Mouse (Mus musculus): ENCODE measurements around the gene Spata5. TPM values are rescaled to one million over a fixed set of nuclear protein-coding genes. Genes with fewer than 3 reads are reported as not detected.
"Not testable (repeated sequence)": the region's sequence is repeated elsewhere in the genome, so short reads cannot be mapped to it uniquely, and the experiment has no call there.

Gene Spata5
- polyA plus RNA-seq, 1 experiment from 2014 or later, result 43.9 TPM

DNA sequence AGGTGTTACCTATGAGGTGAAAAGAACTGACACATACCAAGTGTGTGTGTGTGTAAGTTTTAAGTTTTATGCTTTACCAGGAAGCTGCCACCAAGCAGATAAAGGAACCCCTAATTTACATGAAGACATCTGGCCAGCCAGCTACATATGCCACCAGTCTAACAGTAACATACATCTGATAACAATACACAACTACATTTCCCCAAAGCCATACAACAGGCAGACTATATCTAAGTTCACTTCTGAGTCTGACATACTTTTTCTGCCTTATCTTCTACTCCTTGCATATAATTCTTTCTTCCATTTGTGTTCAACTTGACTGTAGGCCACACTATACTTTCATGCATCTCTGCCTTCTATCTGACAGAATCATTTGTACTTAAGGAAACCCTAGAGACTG is 112.4 kb downstream of the Spata5 start:
- Histone ChIP-seq H3K9ac (replicated peaks) (no peak overlapping the region), H3K36me3 (0 out of 2 replicates have a peak, but pooled peaks cover 3% of the 10 kb centered on the region)
- no peak for ATAC-seq (ENCODE audit: low FRiP score, low read depth)

DNA sequence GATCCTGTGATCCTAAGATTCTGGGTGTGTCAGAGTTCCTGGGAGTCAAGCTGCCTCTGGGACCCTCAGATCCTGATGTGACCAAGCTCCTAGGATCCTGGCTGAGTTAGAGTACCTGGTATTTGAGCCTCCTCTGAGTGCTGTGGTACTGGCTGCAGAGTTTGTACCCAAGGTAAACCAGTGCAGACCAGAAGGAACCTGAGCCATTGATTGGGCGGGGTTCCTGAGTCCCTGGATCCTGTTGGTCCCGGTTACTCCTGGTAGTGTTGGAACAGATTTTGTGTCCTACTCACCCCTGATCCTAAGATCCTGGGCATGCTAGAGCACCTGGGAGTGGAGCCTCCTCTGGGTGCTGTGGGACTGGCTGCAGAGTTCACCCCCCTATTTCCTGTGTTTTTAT is 121.0 kb downstream of the Spata5 start:
- not testable (repeated sequence) for H3K4me1 ChIP-seq; H3K4me3 ChIP-seq; H3K9ac ChIP-seq (replicated peaks); H3K36me3 ChIP-seq; ATAC-seq (ENCODE audit: low FRiP score, low read depth); H3K4me2 ChIP-seq (replicated peaks); H3K27ac ChIP-seq (replicated peaks); H3K9me3 ChIP-seq; H3K27me3 ChIP-seq
- 96% methylated on average over 2 of the region's 2 CpGs for WGBS

More for the DNA sequence above, 112.4 kb downstream of the Spata5 start:
- Histone ChIP-seq H3K4me3 (no peak overlapping the region), H3K27me3 (no peaks in the 10 kb centered on the region), H3K27ac (replicated peaks) (no peak overlapping the region), H3K4me2 (replicated peaks) (no peak overlapping the region), H3K9me3 (no peaks in the 10 kb centered on the region), H3K4me1 (no peaks in the 10 kb centered on the region)

DNA sequence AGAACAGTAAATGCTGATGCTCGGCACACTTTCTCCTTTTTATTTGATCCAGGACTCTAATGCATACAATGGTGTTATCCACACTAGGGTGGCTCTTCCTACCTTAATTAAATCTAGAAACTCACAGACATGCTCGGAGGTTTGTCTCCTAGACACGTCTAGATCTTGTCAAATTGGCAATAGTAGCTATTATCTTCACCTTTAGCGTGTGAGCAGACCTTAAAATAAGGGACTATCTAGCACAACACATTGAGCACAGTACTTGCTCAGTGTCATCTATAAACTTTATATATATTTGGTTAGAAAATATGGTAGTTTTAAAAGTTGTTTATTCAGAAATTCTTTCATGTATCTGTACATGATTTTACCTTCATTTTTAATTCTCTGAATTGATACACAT is 126.7 kb downstream of the Spata5 start:
- no peaks in the 10 kb centered on the region for H3K4me1 ChIP-seq
- H3K27ac ChIP-seq (replicated peaks), result no peak overlapping the region
- H3K27me3 ChIP-seq, result no peaks in the 10 kb centered on the region
- no peak overlapping the region for H3K9ac ChIP-seq (replicated peaks)
- no peak overlapping the region for H3K4me2 ChIP-seq (replicated peaks)
- H3K4me3 ChIP-seq, result no peak overlapping the region
- H3K9me3 ChIP-seq, result no peaks in the 10 kb centered on the region
- ATAC-seq (ENCODE audit: low FRiP score, low read depth), result no peak
- WGBS, result 88% methylated on average over 4 of the region's 4 CpGs
- H3K36me3 ChIP-seq, result no peaks in the 10 kb centered on the region

DNA sequence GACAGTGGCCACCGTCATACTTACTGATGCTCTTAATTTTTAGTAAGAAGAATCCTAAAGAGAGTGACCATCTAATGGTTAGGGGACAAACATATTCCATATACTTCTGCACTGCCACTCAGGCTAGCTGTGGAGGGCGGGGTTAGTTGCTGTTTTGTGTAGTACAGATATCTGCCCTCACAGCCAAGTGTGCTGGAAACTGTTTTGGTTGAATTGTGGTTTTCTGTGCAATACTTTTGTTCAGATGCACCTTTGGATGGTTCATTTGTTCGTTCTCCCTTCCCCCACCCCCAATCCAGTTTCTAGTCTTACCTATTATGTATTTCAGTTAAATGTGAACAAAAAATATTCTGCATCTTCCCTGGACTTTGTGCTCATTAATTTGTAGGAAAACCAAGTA is 130.5 kb downstream of the Spata5 start:
- Histone ChIP-seq H3K36me3 (no peaks in the 10 kb centered on the region), H3K4me3 (no peak overlapping the region), H3K4me1 (no peaks in the 10 kb centered on the region), H3K27me3 (no peaks in the 10 kb centered on the region), H3K9me3 (no peaks in the 10 kb centered on the region), H3K9ac (replicated peaks) (no peak overlapping the region), H3K27ac (replicated peaks) (no peak overlapping the region), H3K4me2 (replicated peaks) (no peak overlapping the region)
- 88% methylated on average over 3 of the region's 3 CpGs for WGBS
- no peak for ATAC-seq (ENCODE audit: low FRiP score, low read depth)

DNA sequence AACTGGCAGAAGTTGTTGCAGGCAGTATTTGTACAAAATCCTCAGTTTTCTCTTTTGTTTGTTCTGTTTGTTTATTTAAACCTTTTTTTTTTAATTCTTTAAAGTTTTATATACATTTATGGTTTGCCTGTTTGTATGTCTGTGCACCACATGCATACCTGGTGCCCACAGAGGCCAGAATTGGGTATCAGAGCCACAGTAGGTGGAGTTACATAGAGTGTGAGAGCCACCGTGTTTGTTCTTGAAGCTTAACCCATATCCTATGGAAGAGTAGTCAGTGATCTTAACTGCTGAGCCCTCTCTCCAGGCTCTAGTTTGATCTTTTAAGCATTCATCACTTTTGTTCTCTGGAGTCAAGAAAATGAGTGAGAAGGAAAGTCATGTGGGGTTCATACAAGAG is 130.9 kb downstream of the Spata5 start:
- Histone ChIP-seq H3K27me3 (no peaks in the 10 kb centered on the region), H3K9ac (replicated peaks) (no peak overlapping the region), H3K4me3 (no peak overlapping the region), H3K9me3 (no peaks in the 10 kb centered on the region), H3K4me1 (no peaks in the 10 kb centered on the region), H3K4me2 (replicated peaks) (no peak overlapping the region), H3K36me3 (no peaks in the 10 kb centered on the region), H3K27ac (replicated peaks) (no peak overlapping the region)
- 57% methylated on average over 1 of the region's 1 CpGs for WGBS
- ATAC-seq (ENCODE audit: low FRiP score, low read depth), result no peak

DNA sequence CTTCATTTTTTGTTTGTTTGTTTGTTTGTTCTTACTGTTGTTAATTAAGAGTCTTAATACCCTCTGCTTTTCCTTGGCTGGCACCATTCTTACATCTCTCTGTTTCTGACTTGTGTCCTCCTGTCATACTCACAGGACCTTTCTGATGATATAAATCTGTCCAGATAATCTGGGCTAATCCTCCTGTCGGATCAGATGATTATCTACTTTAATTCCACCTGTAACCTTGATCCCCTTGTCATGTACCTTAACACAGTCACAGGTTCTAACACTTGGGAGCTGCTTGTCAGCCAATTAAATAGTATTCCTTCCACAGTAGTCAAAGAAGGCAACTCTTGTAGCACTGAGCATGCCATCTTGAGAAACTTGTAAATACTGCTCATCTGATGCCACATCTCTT is 131.8 kb downstream of the Spata5 start:
- Histone ChIP-seq H3K9me3 (no peaks in the 10 kb centered on the region), H3K9ac (replicated peaks) (no peak overlapping the region), H3K4me3 (no peak overlapping the region), H3K4me2 (replicated peaks) (no peak overlapping the region), H3K27me3 (no peaks in the 10 kb centered on the region), H3K27ac (replicated peaks) (no peak overlapping the region), H3K4me1 (no peaks in the 10 kb centered on the region), H3K36me3 (no peaks in the 10 kb centered on the region)
- whole genome bisulfite sequencing, result 69% methylated on average over 1 of the region's 1 CpGs
- ATAC-seq (ENCODE audit: low FRiP score, low read depth), result no peak

DNA sequence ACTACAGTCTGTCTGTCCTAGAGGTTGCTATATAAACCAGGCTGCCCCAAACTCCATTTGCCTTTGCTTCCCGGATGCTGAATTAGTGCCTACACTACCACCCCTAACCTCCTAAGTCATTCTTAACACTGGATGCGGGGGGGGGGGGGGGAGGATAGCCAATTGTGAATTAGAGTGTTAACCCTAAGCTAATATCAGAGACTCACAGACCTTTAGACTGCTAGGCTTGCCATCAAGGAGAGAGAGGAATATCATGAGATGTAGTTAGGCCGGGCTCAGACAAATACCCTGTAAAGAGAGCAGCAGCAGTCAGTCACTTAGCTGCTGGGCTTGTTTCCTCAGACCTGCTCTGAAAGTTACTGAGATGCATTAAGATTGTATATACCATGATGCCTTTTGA is 132.5 kb downstream of the Spata5 start:
- Histone ChIP-seq H3K27ac (replicated peaks) (no peak overlapping the region), H3K4me2 (replicated peaks) (no peak overlapping the region), H3K4me3 (no peak overlapping the region), H3K9ac (replicated peaks) (no peak overlapping the region), H3K4me1 (no peaks in the 10 kb centered on the region), H3K27me3 (no peaks in the 10 kb centered on the region), H3K36me3 (no peaks in the 10 kb centered on the region), H3K9me3 (no peaks in the 10 kb centered on the region)
- ATAC-seq (ENCODE audit: low FRiP score, low read depth), result no peak
- 85% methylated on average over 2 of the region's 3 CpGs for WGBS

DNA sequence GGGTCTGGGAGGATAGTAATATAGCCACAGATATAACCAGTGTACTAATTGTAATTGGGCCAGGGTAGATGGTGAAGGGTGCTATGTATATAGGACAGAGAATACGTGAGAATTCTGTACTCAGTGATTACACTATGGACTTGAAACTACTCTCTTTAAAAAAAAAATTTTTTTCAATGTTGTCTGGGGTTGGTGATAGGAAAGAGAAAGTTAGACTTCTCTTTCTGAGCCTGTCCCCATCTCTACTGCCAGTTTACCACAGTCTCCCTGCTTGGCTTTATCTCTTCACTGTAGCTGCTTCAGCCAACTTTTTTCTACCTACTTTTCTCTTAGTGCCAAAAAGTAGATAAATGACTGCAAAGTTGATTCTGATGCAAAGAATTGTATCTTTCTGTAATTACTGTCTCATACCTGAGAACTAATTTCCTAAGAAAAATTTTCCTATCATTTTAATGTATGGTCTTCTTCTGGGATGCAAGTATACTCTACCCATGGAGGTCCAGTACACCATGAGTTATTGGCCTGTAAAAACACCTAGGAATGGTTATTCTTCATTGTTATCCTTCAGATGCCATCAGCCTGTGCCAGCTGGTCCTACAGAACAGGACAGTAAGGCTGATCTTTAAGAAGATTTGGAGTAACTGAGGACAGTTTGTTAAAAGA is 133.8 kb downstream of the Spata5 start:
- 91% methylated on average over 1 of the region's 1 CpGs for WGBS
- no peak for ATAC-seq (ENCODE audit: low FRiP score, low read depth)
- H3K4me3 ChIP-seq, result no peak overlapping the region
- no peak overlapping the region for H3K9ac ChIP-seq (replicated peaks)
- no peaks in the 10 kb centered on the region for H3K36me3 ChIP-seq
- no peaks in the 10 kb centered on the region for H3K9me3 ChIP-seq
- H3K4me1 ChIP-seq, result no peaks in the 10 kb centered on the region
- H3K4me2 ChIP-seq (replicated peaks), result no peak overlapping the region
- H3K27ac ChIP-seq (replicated peaks), result no peak overlapping the region
- H3K27me3 ChIP-seq, result no peaks in the 10 kb centered on the region

DNA sequence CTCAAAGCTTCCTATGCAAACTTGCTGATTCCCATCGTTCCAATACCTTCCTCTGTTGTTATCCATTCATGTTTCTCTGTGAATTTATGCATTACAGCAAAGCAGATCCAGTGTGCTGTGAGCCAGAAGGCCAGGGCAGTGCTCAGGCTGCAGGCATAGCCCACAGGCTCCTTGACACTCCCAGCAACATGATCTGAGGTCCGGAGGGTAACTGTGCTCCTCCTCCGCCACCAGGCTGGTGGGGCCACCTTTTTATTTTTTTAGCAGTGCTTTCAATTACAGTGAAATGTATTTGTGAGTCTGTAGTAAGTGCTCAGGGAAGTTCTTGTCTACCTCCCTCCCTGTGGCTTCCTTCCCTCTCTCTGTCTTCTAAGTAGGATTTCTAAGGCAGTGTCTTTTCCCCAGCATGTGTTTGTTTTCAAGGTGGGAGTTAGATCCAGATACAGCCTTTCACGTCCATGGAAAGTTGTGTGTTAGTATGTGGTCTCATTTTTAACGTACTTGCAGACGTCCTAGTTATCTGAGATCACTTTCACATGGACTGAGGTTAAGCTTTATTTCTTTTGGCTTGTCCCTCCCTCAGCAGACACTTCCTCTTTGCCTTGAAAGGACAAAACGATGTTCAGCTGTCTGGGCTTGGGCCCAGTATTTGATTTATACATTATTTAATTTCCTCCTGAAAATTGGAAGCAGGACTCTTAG is 136.9 kb downstream of the Spata5 start:
- no peak overlapping the region for H3K4me3 ChIP-seq
- WGBS, result 74% methylated on average over 7 of the region's 7 CpGs

DNA sequence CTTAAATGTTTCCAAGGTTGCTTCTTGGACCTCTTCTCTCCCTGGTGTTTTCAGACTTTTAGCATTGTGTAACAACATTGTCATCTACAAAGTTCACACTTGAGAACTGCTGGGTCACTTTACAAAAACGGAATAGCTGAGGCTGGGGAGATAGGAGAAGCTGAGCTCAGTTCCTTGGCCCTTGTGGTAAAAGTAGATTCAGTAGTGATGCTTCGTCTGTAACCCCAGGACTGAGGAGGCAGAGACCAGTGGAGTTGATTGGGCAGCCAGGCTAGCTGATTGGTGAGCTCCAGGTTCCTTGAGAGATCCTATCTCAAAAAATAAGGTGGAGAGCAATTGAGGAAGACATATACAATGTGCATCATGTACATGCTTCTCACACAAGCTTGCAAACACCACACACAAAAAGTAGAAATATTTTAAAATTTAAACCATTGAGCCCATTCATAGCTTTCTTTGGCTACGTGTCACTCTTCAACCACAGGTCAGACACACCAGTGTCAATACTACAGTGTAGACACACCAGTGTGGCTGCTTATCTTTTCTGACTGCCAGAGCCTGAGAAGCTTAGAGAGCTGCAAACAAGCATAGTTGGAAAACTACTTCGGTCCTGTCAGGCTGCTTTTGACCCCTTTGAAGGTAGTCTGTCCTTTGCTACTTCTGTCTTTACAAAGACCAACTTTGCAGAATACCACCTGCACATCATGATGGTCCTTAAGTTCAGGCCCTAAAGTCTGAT is 138.2 kb downstream of the Spata5 start:
- no peak for ATAC-seq (ENCODE audit: low FRiP score, low read depth)
- Histone ChIP-seq H3K36me3 (no peaks in the 10 kb centered on the region), H3K4me2 (replicated peaks) (no peak overlapping the region), H3K9ac (replicated peaks) (no peak overlapping the region), H3K27ac (replicated peaks) (no peak overlapping the region), H3K4me1 (no peaks in the 10 kb centered on the region), H3K4me3 (no peak overlapping the region), H3K27me3 (no peaks in the 10 kb centered on the region), H3K9me3 (no peaks in the 10 kb centered on the region)
- 86% methylated on average over 4 of the region's 4 CpGs for WGBS

More for the DNA sequence above, 136.9 kb downstream of the Spata5 start:
- no peak for ATAC-seq (ENCODE audit: low FRiP score, low read depth)
- Histone ChIP-seq H3K27me3 (no peaks in the 10 kb centered on the region), H3K4me1 (no peaks in the 10 kb centered on the region), H3K4me2 (replicated peaks) (no peak overlapping the region), H3K9ac (replicated peaks) (no peak overlapping the region), H3K36me3 (no peaks in the 10 kb centered on the region), H3K27ac (replicated peaks) (no peak overlapping the region), H3K9me3 (no peaks in the 10 kb centered on the region)

DNA sequence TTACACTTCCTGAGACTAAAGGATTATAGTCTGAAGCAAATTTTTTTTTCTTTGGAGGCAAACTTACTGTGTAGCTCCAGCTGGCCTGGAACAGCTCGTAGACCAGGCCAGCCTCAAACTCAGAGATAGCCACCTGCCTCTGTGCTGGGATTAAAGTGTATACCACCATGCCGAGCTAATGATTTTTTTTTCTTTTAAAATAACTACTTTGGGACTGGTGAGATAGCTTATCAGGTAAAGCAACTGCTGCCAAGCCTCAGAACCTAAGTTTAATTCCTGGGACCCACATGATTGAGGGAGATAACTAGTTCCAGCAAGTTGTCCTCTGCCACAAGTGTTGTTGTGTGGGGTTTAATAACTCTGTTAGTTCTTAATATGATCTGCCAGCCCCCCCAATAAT is 139.6 kb downstream of the Spata5 start:
- no peak overlapping the region for H3K27ac ChIP-seq (replicated peaks)
- no peaks in the 10 kb centered on the region for H3K36me3 ChIP-seq
- no peaks in the 10 kb centered on the region for H3K27me3 ChIP-seq
- WGBS, result 82% methylated on average over 2 of the region's 2 CpGs
- no peaks in the 10 kb centered on the region for H3K9me3 ChIP-seq
- no peaks in the 10 kb centered on the region for H3K4me1 ChIP-seq
- no peak overlapping the region for H3K4me2 ChIP-seq (replicated peaks)
- no peak overlapping the region for H3K9ac ChIP-seq (replicated peaks)
- H3K4me3 ChIP-seq, result no peak overlapping the region
- ATAC-seq (ENCODE audit: low FRiP score, low read depth), result no peak

DNA sequence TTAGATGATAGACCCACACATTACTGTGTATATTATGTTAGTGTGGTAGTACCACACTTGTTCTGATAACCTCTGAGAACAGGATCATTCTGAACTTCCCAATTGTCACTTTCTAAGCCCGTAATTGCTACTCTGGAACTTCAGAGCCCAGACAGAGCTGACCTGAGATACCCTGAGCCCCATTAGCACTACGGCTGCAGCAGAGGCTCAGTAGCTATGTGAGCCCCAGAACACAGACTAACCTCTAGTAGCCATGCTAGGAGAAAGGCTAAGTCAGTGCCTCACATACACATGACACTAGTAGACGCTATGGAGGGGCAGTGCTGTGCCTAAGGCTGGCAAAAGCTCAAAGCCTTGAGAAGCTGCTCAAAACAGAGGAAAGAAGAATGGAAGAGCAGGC is 141.8 kb downstream of the Spata5 start:
- ATAC-seq (ENCODE audit: low FRiP score, low read depth), result no peak
- H3K27me3 ChIP-seq, result no peaks in the 10 kb centered on the region
- no peak overlapping the region for H3K27ac ChIP-seq (replicated peaks)
- no peaks in the 10 kb centered on the region for H3K9me3 ChIP-seq
- WGBS, result 93% methylated on average over 3 of the region's 3 CpGs
- no peak overlapping the region for H3K4me2 ChIP-seq (replicated peaks)
- H3K9ac ChIP-seq (replicated peaks), result no peak overlapping the region
- H3K36me3 ChIP-seq, result no peaks in the 10 kb centered on the region
- H3K4me1 ChIP-seq, result no peaks in the 10 kb centered on the region
- no peak overlapping the region for H3K4me3 ChIP-seq

All from midbrain, embryonic 12.5 days (tissue).